Mouse (Mus musculus): ENCODE results near the gene Crebbp.
"Not testable (repeated sequence)": the region's sequence is repeated elsewhere in the genome, so short reads cannot be mapped to it uniquely, and the experiment has no call there.

Crebbp gene

DNA sequence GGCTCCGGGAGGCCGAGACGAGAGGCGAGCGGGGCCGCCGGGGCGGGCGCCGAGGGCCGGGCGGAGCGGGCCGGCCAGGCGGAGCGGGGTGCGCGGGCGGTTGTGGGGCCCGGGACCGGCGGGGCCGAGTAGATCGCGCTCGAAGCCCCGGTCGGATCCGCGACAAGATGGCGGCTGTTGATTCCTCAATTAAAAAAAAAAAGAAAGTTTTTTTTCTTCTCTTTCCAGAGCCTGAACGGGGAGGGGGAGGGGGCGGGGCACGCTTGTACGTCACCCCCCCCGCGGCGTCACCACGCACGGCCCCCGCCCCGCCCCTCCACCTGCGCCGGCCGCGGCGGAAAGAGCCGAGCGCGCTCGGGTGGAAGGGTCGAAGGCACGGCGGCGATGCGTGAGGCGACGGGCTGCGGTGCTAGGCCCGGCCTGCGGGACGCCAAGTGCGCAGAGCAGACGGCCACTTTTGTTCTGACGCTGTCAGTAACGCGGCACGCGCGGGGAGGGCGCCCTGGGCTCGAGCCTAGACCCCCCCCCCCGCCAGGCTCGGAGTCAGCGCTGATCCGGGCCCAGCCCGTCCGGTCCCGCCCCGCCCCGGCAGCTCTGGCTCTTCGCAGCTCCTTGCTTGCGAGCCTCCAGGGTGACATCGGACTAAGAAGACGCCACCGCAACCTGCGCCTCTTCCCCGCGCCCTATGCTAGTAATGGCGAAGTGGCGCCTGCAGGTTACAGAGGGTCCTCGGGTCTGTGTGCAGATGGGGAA lies at the start of gene Crebbp:
Gene Crebbp (minus strand): TSS at position 199 of the 753 bp plus-strand sequence.
- peak; percentile 77 for DNase-seq (ENCODE audit: low read depth)

DNA sequence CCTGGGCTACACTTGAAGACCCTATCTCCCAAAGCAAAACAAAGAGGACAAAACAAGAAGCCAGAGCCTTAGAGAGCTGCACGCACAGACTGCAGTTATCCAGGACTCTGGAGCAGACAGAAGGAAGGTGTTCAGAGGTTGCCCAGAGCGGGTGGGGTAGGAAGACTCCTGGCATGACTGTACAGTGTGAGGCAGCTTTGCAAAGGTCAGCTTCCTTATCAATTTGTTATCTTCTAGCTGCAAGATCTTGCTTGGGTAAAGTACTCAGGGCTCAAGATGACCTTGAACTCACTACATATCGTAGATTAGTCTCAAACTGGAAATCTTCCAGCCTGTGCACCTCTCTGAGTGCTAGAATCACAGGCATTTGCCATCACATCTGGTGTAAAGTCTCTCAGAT lies 49.7 kb upstream of the Crebbp start:
- DNase-seq (ENCODE audit: low read depth): no peak

DNA sequence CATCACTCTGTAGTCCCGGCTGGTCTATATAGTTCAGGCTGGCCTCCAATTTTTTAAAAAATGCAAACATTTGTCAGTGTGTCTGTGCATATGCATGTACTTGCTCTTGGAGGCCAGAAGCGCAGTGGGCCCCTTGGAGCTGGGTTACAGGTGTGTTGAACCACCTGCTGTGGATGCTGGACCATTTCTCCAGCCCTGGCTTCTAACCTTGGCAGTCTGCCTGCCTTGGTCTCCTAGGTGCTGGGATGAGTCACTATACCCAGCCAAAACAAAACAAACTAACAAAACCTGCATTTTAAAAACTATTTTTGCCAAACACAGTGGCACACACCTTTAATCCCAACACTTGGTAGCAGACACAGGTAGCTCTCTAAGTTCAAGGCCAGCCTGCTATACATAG lies 43.7 kb upstream of the Crebbp start:
- no peak for DNase-seq (ENCODE audit: low read depth)

DNA sequence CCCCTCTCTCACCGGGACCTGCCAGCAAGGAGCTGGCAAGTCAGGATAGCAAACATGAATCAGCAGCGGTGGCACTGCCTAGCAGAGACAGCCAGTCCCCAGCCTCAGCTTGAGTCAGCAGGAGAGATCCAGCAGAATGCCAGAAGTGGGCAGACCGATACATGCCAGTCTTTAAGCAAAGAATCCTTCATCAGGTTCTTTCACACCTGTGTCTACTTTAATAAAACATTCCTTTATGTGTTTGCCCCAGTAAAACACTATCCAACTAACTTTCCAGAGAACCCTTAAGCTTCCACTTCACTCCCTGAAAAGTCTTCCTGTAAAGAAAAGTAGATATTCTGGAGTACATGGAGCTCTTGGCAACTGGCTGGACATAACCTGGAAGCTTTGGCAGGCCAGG lies 35.0 kb upstream of the Crebbp start:
- DNase-seq (ENCODE audit: low read depth): no peak

DNA sequence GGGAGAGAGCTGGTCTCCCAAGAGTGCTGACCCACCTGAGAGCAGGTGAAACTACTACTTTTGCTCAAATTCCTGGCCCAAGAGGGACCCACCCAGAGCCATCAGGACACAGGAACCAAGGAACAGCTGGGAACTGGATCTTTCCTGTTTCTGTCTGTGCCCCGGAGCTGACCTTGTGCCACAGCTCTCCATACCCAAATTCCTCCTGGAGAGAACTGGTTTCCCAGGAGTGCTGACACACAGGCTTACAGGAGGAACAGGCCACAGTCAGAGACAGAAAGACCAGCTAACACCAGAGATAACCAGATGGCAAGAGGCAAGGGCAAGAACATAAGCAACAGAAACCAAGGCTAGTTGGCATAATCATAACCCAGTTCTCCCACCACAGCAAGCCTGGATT lies 31.4 kb upstream of the Crebbp start:
- DNase-seq (ENCODE audit: low read depth): not testable (repeated sequence)

DNA sequence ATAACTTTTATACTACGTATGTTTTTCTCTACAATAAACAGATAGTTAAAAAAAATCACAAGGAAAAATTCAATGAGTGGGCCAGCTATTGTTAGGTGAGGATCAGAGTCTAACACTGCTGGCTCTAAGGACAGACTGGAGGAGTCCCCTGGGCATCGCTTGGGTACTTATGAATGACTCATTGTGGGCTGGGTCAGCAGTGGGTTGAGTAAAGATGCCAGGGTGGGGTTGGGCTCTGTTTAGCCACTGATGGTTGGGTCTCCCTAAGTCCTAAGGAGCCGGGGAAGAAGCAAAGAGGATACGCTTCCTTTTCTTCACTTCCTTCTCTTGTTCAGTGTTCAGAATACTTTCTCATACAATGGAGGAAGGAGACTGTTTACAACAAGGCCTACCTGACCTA lies 22.3 kb upstream of the Crebbp start:
- DNase-seq (ENCODE audit: low read depth): no peak

DNA sequence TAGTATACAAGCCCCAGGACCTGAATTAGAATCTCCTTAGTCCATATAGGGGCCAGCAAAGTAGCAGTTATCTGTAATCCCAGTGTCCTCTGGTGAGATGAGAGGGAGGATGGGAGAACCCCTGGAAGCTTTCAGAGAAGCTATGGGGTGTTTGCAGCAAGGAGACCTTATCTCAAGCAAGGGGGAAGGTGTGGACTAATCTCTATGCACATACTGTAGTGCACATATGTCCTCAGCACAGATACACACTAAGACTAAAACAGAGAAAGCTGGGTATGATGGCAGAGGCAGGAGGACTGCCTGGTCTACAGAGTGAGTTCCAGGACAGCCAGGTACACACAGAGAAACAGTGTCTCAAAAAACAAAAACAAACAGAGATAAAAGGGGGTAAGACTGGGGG lies 21.8 kb upstream of the Crebbp start:
- no peak for DNase-seq (ENCODE audit: low read depth)

DNA sequence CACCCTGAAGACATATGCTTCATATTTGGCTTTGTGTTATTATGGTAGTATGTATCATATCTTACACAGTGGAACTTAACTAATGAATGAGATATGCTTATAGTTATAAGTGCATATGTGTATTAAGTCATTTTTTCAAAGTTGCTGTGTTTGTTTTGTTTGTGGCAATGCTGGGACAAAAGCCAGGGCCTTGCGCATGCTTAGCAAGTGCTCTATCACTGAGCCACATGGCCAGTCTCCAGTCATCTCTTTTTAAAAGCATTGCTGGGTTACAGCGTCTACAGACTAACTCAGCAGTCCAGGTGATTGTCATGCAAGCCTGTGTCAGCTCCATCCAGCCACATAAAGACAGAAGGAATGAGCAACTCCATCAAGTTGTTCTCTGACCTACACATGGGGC lies 12.0 kb upstream of the Crebbp start:
- no peak for DNase-seq (ENCODE audit: low read depth)

DNA sequence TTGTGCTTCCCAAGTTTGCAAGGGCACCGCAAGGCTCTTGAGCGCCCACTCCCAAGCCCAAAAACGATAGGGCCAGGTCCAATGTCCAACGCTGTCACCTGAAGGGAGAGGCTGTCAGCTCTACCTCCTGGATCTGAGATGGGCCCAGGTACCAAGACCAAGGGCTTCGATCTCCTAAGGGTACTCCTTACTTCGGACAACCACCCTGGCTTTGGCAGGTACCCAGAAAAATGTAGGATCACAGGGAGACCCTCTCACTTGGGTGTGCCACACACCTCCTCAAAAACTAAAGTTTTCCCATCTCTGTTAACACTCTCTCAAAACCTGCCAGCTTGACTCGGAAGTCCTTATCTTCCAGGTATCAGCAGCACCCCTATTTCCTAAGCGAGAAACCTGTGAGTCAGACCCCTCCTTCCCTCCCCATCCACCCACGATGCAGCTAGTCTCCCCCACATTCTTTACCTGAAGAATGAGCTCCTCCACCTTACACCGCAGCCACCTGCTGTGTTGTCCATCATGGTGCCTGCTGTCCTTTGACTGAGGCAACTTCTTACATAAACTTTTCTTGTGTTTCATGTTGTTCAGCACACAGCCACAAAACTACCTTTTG lies 939 bp upstream of the Crebbp start:
- no peak for DNase-seq (ENCODE audit: low read depth)

DNA sequence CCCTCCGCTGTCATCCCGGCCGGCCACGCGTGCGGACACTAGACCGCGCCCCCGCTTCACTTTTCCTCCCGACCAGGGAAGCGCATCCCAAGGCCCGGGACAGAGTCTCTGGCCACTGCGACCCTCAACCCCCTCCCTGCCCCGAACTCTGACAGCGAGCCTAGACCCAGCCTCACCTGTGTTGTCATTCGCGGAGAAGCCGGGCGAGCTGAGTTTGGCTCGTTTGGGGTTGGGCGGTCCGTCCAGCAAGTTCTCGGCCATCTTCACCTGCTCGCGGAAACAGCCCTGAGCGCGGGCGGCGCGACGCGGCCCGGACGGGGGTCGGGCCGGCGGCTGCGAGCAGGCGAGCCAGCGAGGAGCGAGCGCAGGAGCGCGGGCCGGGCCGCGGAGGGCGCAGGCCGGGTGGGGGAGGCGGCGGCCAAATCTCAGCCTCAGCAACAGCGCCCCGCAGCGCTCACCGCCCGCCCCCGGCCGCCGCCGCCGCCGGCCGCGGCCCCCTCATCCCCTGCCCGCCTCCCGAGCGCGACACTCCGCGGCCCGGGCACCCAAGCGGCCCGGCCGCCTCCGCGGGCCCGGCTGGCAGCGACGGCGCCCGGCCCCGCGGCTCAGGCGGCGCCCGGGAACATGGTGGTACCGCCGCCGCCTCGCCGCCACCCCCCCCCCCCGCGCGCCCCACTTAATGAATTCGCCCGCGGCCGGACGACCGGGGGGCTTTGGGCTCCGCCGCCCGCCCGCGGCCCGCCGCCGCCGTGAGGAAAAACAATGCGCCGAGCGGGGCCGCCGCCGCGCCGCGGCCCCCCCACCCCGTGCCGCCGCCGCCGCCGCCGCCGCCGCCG lies 616 bp downstream of the Crebbp start:
- DNase-seq (ENCODE audit: low read depth): no peak

DNA sequence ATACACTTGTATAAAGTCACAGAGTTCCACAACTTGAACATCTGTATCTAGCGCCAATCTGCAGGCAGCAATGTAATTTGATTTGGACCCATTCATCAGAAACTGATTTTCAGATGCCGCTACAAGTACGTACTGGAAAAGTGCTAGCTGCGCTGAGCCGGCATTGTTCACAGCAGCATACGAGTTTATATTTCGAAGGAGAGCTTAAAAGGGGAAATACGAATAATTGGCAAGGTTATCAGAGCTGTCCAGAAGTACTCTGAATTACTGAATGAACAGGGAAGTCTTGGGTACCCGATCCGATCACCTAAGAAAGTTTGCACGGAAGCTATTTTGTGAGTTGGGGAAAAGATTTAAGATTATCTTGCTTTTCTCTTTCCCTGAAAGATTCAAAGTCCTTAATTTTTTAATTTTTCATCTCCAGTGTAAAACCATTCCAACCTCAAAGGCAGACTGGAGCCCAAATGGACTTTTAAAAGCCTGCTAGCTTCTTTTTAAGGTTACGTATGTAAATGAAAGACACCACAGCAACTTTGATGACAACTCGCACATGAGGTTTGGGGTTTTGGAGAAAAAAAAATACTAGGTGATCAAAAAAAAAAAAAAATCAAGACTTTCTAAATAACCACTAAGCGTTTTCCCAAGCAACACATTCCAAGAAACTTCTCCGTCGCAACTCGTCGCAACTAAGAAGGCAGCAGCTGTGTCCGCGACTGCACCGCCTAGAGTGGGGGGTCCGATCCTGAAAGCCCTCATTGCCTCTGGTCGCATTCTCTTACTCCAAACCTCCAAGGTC lies 1.4 kb downstream of the Crebbp start:
- no peak for DNase-seq (ENCODE audit: low read depth)

DNA sequence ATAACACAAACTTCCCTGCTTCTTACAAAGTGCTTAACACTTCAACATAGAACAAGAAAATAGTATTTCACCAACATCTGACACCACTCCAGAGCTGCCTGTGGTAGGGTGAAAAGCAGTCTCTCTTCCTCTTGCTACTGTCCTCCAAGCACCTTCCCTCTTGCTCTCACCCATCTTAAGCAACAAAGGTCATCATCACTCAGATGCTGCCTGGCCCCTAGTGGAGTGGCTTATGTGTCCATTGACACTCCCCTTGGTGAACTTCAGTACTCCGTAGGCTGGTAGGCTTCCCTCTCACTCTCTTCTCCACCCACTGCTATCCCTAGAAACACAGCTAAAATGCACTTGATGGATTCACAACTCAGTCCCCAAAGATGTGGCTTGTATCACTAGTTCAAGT lies 3.5 kb downstream of the Crebbp start:
- no peak for DNase-seq (ENCODE audit: low read depth)

DNA sequence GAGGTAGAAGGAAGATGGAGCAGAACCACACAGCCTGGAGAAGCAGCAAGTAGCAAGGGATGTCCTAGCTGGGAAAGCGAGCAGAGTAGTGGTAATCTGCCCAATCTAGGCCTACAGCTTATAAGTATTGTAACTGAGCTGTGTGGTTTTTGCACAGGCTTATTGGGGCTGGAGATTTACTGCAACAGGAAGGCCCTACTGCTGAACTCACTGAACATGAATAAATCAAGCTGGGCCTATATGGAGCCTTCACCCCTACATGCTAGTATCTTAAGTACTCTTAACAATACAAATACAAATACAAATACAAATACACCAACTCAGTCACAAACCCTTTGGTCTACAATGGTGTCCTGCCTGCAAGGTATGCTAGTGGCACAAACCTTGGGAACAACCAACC lies 10.2 kb downstream of the Crebbp start:
- DNase-seq (ENCODE audit: low read depth): no peak

DNA sequence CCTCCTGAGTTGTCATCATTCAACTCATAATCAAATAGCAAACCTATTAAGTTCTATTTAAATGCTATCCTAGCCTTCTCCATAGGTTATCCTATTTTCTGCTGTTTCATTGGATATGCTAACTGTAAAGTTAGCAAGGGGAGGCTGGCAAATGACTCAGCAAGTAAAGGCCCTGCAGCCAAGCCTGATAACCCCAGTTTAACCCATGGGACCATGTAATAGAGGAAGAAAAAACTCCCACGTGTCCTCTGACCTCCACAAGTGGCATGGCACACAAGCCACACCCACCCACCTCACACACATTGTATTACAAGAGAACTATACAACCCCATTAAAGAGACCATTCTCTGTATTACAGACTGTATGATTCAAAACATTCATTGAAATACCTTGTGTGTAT lies 13.8 kb downstream of the Crebbp start:
- no peak for DNase-seq (ENCODE audit: low read depth)

DNA sequence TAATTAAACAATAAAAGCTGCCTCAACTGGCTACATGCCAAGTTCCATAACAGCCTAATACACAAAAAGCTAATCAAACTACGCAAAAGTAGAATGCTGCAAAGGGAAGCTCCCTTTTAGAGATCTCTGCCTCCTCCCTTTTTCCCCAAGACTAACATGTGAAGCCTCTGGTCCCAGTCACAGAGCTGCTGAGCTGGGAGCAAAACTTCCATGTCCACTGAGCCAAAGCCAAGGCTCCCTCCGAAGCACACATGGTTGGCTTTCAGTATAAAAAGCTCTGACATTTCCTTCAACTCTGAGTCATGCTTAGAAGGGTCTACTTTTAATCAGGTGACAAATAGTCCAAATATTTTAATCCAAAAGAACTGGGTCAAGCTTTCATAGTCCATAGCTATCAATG lies 14.2 kb downstream of the Crebbp start:
- no peak for DNase-seq (ENCODE audit: low read depth)

DNA sequence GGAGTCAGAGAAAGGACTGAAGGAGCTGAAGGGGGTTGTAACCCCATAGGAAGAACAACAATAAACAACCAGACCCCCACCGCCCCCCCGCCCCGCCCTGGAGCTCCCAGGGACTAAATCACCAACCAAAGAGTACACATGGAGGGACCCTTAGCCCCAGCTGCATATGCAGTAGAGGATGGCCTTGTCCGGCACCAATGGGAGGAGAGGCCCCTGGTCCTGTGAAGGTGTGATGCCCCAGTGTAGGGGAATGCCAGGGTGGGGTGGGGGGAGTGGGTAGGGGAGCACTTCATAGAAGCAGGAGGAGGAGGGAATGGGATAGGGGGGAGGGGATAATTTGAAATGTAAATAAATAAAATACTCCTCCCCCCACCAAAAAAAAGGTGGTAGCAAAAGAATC lies 15.8 kb downstream of the Crebbp start:
- DNase-seq (ENCODE audit: low read depth): no peak

DNA sequence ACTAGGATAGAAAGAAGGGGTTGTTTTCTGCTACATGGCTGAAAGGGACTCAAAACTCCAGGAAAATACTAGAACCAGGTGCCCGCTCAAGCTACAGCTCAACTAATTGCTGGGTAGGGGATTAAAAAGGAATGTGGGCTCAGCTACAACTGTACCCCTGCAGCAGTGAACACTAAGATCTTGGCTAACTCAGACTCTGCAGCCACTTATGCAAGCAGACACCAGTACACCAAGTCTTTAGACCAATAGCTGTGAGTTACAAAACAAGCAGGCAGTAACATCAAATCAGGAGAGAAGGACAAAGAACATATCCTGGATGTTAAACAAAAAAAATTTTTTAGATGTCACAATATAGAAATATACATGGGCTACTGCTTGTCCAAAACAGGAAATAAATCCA lies 23.6 kb downstream of the Crebbp start:
- DNase-seq (ENCODE audit: low read depth): no peak

DNA sequence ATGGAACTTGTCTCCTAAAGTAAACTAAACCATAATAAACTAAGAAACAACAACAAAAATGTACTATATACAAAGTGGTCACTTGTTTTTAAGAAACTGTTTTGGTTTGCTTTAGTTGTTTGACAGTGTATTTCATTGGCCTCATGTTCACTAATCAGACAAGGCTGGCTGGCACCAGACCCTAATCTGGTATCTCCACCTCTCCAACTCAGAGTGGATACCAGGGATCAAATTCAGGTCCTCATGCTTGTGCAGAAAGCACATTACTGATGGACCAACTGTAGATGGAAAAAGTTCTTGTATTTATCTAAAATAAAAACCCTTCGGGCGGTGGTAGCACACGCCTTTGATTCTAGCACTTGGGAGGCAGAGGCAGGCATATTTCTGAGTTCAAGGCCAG lies 38.7 kb downstream of the Crebbp start:
- no peak for DNase-seq (ENCODE audit: low read depth)

DNA sequence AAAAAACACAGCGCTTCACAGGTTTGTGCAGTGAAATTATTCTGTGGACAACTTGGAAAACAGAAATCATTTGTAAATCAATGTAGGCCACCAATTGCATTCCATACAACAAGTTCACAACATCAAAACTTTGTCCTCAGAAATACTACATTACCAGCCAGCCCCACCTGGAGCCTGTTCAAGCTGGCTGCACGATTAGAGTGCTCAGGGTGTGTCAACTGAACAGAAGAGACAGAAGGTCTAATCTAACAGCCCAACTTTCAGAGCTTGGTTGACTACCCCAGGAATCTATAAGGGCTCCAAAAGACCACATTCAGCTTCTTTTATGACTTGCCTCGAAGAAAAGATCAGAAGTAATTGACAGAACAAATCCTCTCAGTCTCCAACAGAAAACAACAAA lies 44.3 kb downstream of the Crebbp start:
- DNase-seq (ENCODE audit: low read depth): peak; percentile 10

DNA sequence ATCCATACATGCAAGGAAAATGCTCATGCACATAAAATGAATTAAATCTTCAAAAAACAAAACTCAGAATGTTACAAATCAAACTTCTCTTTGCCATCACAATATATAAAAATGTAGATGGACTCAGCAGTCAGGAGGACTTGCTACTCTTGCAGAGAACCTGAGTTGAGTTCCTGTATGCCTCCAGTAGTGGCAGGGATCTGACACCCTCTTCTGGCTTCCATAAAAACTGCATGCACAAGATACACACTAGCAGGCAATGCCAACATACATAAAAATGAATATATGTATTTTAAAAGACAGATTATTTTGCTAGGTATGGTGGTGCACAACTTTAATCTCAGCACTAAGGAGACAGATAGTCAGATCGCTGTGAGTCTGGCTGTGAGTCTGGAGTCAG lies 45.3 kb downstream of the Crebbp start:
- no peak for DNase-seq (ENCODE audit: low read depth)

DNA sequence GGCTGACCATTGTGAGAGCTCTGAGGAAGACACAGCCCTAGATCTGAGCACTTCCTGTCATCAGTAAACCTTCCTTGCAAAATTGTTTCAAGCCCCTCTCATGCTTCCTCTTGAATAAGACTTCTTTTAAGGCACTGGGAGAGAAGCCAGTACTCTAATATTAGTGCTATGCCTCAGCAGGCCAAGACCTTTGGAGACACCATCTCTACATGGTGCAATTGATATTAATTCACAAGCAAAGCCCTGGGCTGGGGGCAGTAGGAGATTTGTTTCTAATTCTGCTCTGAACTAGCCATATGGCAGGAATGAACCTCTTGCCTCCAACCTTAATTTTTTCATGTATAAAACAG lies 52.9 kb downstream of the Crebbp start:
- no peak for DNase-seq (ENCODE audit: low read depth)

DNA sequence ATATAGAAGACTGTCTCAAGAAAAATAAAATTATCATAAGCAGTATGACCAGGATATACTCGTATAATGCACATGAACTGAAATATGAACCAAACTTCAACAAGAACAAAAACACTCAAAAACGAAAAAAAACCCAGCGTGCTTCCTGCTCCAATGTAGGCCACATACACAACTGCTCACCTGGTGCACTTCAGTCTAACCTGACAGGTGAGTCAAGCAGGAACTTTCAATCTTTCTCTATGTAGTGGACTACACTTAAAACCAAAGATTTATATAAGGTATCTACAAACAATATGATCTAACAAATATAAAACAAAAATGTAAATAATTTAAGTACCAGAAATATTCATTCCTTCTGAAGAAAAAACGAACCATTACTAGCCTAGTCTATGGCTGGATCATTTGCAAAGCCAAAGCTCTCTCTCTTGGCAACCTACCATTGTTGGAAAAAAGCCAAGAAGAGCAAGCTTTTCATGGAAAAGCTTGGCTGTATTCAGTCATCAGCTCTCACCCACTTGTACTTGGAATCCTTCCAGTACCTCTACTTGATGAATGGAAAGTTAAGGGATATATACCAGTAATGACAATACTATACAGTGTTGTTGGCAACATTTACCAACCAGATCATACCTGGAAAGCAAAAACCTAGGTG lies 53.4 kb downstream of the Crebbp start:
- no peak for DNase-seq (ENCODE audit: low read depth)

All from c-Kit-positive CD71-negative TER-119-negative erythroid progenitor cells, embryonic 14.5 days (primary cell).